Mouse (Mus musculus) B cell, adult 2 months (primary cell): ENCODE data around the gene Gm16430.
"Not testable (repeated sequence)": the region's sequence is repeated elsewhere in the genome, so short reads cannot be mapped to it uniquely, and the experiment has no call there.

Experiments used
- DNase-seq, 2 experiments: peaks; one replicate each; pipeline ENCODE4 v3.0.0; 2022

Gm16430 gene

GRCm38 (mm10) chrX:54621911-54622310 lies at the start of gene Gm16430:
TSS of gene Gm16430 (plus strand) at chrX:54622211.
- not testable (repeated sequence) for DNase-seq
